Mouse (Mus musculus): ENCODE measurements around the gene Nampt. TPM values are rescaled to one million over a fixed set of nuclear protein-coding genes. Genes with fewer than 3 reads are reported as not detected.

Nampt gene
- polyA plus RNA-seq, 1 experiment from 2014 or later = 17.3 TPM

DNA sequence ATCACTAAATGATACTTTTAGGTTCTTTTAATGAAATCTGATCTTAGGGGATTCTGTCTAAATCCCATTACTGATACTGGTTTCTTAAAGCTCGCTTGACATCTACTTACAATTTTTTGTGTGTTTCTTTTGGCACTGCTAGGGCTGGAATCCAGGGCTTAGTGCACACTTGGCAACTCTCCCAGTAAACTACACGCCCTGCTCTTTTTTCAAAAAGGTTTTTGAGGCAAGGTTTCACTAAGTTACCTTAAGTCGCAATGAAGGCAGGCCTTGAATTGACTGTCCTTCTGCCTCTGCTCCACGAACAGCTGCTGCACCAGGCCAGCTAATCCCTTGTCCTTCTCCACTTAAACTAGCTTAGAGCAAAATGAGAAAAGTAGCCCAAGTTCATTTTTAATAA is 15.9 kb downstream of the Nampt start:
- no peaks in the 10 kb centered on the region for H3K4me1 ChIP-seq (replicated peaks; ENCODE audit: control insufficient read depth, insufficient read depth, low read length)
- H3K27me3 ChIP-seq (replicated peaks; ENCODE audit: control insufficient read depth, insufficient read depth, low read length) = no peaks in the 10 kb centered on the region
- no peak for ATAC-seq
- no peak overlapping the region for H3K4me3 ChIP-seq (ENCODE audit: low read depth, low read length)
- H3K27ac ChIP-seq (ENCODE audit: low read depth, low read length) = no peak overlapping the region
- no peaks in the 10 kb centered on the region for H3K9me3 ChIP-seq (ENCODE audit: control insufficient read depth)
- TF ChIP-seq CTCF (IDR thresholded peaks at IDR 0.05; ENCODE audit: low read depth) = no peak
- 70% methylated on average over 4 of the region's 4 CpGs for whole genome bisulfite sequencing
- no peak overlapping the region for H3K4me2 ChIP-seq (replicated peaks; ENCODE audit: low read depth)
- peaks cover 54% of the 10 kb centered on the region for H3K36me3 ChIP-seq (ENCODE audit: control insufficient read depth, insufficient read depth)
- no peak overlapping the region for H3K9ac ChIP-seq (ENCODE audit: low read depth, low read length)

DNA sequence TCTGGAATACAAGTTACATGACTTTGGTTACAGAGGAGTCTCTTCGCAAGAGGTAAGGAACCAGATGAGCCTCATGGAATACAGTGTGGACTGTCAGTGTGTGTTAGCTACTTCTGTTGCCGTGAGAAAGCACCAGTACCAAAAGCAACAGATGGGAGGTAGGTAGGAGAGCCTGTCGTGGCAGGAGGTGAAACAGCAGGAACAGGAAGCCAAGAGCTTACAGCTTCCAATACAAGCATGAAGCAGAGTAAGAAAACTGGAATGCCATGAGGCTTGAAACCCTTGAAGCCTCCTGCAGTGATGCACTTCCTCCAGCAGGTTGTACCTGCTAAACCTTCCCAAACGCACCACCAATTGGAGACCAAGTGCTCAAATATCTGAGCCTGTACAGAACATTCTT is 19.1 kb downstream of the Nampt start:
- Histone ChIP-seq H3K27me3 (replicated peaks; ENCODE audit: control insufficient read depth, insufficient read depth, low read length) (no peaks in the 10 kb centered on the region), H3K36me3 (ENCODE audit: control insufficient read depth, insufficient read depth) (peaks cover 64% of the 10 kb centered on the region), H3K27ac (ENCODE audit: low read depth, low read length) (no peak overlapping the region), H3K4me2 (replicated peaks; ENCODE audit: low read depth) (no peak overlapping the region), H3K9ac (ENCODE audit: low read depth, low read length) (no peak overlapping the region), H3K4me3 (ENCODE audit: low read depth, low read length) (no peak overlapping the region), H3K4me1 (replicated peaks; ENCODE audit: control insufficient read depth, insufficient read depth, low read length) (no peaks in the 10 kb centered on the region), H3K9me3 (ENCODE audit: control insufficient read depth) (no peaks in the 10 kb centered on the region)
- WGBS = 86% methylated on average over 4 of the region's 4 CpGs
- TF ChIP-seq CTCF (IDR thresholded peaks at IDR 0.05; ENCODE audit: low read depth) = no peak
- ATAC-seq = no peak

DNA sequence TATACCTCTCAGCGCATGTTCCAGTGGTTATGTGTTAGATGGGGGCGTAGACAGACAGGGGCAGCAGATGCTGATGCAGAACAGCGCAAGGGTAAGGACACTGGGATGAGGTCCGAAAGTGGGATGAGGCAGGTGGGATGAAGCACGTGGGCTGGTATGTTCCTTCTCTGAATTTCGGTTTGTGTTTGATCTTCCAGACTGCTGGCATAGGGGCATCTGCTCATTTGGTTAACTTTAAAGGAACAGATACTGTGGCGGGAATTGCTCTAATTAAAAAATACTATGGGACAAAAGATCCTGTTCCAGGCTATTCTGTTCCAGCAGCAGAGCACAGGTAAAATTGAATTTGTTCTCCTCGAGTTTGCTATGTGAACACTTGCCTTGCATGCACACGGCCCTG is 19.6 kb downstream of the Nampt start:
- H3K4me2 ChIP-seq (replicated peaks; ENCODE audit: low read depth) = no peak overlapping the region
- TF ChIP-seq CTCF (IDR thresholded peaks at IDR 0.05; ENCODE audit: low read depth) = no peak
- no peak overlapping the region for H3K9ac ChIP-seq (ENCODE audit: low read depth, low read length)
- WGBS = 93% methylated on average over 9 of the region's 9 CpGs
- no peaks in the 10 kb centered on the region for H3K27me3 ChIP-seq (replicated peaks; ENCODE audit: control insufficient read depth, insufficient read depth, low read length)
- no peak for ATAC-seq
- H3K9me3 ChIP-seq (ENCODE audit: control insufficient read depth) = no peaks in the 10 kb centered on the region
- no peak overlapping the region for H3K27ac ChIP-seq (ENCODE audit: low read depth, low read length)
- no peaks in the 10 kb centered on the region for H3K4me1 ChIP-seq (replicated peaks; ENCODE audit: control insufficient read depth, insufficient read depth, low read length)
- H3K4me3 ChIP-seq (ENCODE audit: low read depth, low read length) = no peak overlapping the region
- peaks cover 64% of the 10 kb centered on the region for H3K36me3 ChIP-seq (ENCODE audit: control insufficient read depth, insufficient read depth)

DNA sequence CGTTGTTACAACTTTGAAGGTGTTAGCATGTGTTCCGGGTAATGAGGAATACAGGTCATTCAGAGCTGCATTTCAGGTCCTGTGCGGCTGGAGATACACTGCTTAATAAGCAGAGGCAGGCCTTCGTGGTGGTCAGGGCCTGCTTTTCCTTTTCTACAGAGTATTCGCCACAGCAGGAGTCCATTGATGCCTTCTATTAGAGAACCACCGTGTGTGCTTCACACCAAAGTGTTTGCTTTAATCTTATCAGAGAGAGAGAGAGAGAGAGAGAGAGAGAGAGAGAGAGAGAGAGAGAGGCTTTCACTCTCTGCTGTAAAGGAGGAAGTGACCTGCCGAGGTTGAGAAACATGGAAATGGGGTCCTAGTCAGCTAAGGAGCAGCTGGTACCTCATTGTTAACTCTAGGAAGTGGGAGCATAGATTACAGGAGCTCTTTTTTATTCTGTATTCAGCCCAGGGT is 22.1 kb downstream of the Nampt start:
- no peak for ATAC-seq
- no peak overlapping the region for H3K27ac ChIP-seq (ENCODE audit: low read depth, low read length)
- WGBS = 62% methylated on average over 7 of the region's 7 CpGs
- H3K27me3 ChIP-seq (replicated peaks; ENCODE audit: control insufficient read depth, insufficient read depth, low read length) = no peaks in the 10 kb centered on the region
- H3K9me3 ChIP-seq (ENCODE audit: control insufficient read depth) = no peaks in the 10 kb centered on the region
- H3K9ac ChIP-seq (ENCODE audit: low read depth, low read length) = no peak overlapping the region
- TF ChIP-seq CTCF (IDR thresholded peaks at IDR 0.05; ENCODE audit: low read depth) = no peak
- no peaks in the 10 kb centered on the region for H3K4me1 ChIP-seq (replicated peaks; ENCODE audit: control insufficient read depth, insufficient read depth, low read length)
- peaks cover 56% of the 10 kb centered on the region for H3K36me3 ChIP-seq (ENCODE audit: control insufficient read depth, insufficient read depth)
- no peak overlapping the region for H3K4me2 ChIP-seq (replicated peaks; ENCODE audit: low read depth)
- no peak overlapping the region for H3K4me3 ChIP-seq (ENCODE audit: low read depth, low read length)

DNA sequence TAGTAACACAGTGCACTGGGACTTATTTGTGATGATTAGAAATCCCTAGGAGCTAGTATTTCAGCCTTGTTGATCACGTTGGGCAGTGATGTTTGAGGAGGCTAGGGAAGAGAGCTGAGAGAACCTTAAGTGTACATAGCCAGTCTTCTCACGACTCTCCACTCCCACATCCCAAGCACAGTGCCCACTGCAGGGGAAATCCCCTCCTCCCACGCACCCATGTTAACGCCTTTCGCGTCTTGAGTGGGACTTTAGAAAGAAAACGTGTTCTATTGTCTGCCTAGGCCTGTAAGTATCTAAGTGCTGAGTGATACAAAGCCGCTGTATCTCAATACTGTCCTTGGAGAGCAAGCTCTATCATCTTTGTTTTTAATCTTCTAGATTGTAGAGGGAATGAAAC is 27.0 kb downstream of the Nampt start:
- H3K4me2 ChIP-seq (replicated peaks; ENCODE audit: low read depth) = no peak overlapping the region
- H3K27me3 ChIP-seq (replicated peaks; ENCODE audit: control insufficient read depth, insufficient read depth, low read length) = no peaks in the 10 kb centered on the region
- H3K27ac ChIP-seq (ENCODE audit: low read depth, low read length) = no peak overlapping the region
- no peaks in the 10 kb centered on the region for H3K9me3 ChIP-seq (ENCODE audit: control insufficient read depth)
- TF ChIP-seq CTCF (IDR thresholded peaks at IDR 0.05; ENCODE audit: low read depth) = no peak
- peaks cover 52% of the 10 kb centered on the region for H3K36me3 ChIP-seq (ENCODE audit: control insufficient read depth, insufficient read depth)
- no peak for ATAC-seq
- no peak overlapping the region for H3K9ac ChIP-seq (ENCODE audit: low read depth, low read length)
- H3K4me3 ChIP-seq (ENCODE audit: low read depth, low read length) = no peak overlapping the region
- WGBS = 92% methylated on average over 8 of the region's 8 CpGs
- no peaks in the 10 kb centered on the region for H3K4me1 ChIP-seq (replicated peaks; ENCODE audit: control insufficient read depth, insufficient read depth, low read length)

DNA sequence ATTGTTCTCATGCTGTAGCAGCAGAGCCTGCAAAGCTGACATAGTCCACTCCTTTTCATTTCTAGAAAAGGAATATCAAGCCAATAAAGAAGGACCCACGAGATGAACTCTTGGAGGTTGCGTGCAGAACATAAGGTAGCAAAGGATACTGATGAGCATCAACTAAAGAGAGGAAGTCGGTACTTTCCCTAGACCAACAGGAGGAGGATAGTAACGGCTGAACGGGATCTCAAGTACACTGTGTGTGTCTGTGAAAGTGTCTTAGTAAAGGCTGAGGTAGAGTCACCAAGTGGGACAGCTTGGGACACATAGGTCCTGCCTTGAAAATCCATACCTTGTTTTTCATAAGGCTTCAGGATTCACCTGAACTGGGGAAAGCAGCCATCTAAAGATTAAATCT is 34.4 kb downstream of the Nampt start:
- WGBS = 93% methylated on average over 5 of the region's 5 CpGs
- H3K9ac ChIP-seq (ENCODE audit: low read depth, low read length) = no peak overlapping the region
- no peak for ATAC-seq

DNA sequence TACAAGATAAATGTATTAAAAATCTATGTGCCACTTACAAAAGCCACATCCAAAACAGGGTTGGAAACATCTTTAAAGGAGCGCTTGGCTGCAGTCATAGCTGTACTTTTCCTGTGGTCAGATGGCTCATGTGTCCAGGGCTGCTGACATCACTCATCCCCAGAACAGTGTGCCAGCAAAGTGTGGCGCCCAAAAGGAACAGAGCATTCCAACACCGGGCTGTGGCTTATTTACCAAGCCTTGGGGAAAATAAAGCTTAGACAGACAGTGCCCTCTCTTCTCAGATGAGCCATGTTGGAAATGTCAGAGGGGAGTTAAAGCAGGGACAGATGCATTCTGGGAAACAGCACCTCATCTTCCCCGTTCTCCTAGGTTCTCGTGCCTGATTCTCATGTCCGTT is 35.5 kb downstream of the Nampt start:
- no peak overlapping the region for H3K27ac ChIP-seq (ENCODE audit: low read depth, low read length)
- peaks cover 7% of the 10 kb centered on the region for H3K36me3 ChIP-seq (ENCODE audit: control insufficient read depth, insufficient read depth)
- no peak for TF ChIP-seq CTCF (IDR thresholded peaks at IDR 0.05; ENCODE audit: low read depth)
- no peak overlapping the region for H3K4me2 ChIP-seq (replicated peaks; ENCODE audit: low read depth)
- H3K9ac ChIP-seq (ENCODE audit: low read depth, low read length) = no peak overlapping the region
- H3K9me3 ChIP-seq (ENCODE audit: control insufficient read depth) = no peaks in the 10 kb centered on the region
- H3K27me3 ChIP-seq (replicated peaks; ENCODE audit: control insufficient read depth, insufficient read depth, low read length) = no peaks in the 10 kb centered on the region
- no peak for ATAC-seq
- 75% methylated on average over 6 of the region's 6 CpGs for WGBS
- no peak overlapping the region for H3K4me3 ChIP-seq (ENCODE audit: low read depth, low read length)
- H3K4me1 ChIP-seq (replicated peaks; ENCODE audit: control insufficient read depth, insufficient read depth, low read length) = no peaks in the 10 kb centered on the region

More for the DNA sequence above, 34.4 kb downstream of the Nampt start:
- no peak for TF ChIP-seq CTCF (IDR thresholded peaks at IDR 0.05; ENCODE audit: low read depth)
- Histone ChIP-seq H3K27me3 (replicated peaks; ENCODE audit: control insufficient read depth, insufficient read depth, low read length) (no peaks in the 10 kb centered on the region), H3K4me2 (replicated peaks; ENCODE audit: low read depth) (no peak overlapping the region), H3K27ac (ENCODE audit: low read depth, low read length) (no peak overlapping the region), H3K4me1 (replicated peaks; ENCODE audit: control insufficient read depth, insufficient read depth, low read length) (no peaks in the 10 kb centered on the region), H3K4me3 (ENCODE audit: low read depth, low read length) (no peak overlapping the region), H3K36me3 (ENCODE audit: control insufficient read depth, insufficient read depth) (peaks cover 15% of the 10 kb centered on the region), H3K9me3 (ENCODE audit: control insufficient read depth) (no peaks in the 10 kb centered on the region)
